Mouse (Mus musculus) ES-Bruce4 (cell line): ENCODE results near the gene Fosl2.

Experiments
- CTCF ChIP-seq: IDR thresholded peaks from one replicate; pipeline ENCODE4 v1.8.1; 2011; ENCODE audit warnings: low read depth, low read length
- POLR2A ChIP-seq: IDR thresholded peaks from one replicate; pipeline ENCODE4 v1.8.1; 2011; ENCODE audit warnings: low read length; ENCODE audit not compliant: insufficient read depth

DNA sequence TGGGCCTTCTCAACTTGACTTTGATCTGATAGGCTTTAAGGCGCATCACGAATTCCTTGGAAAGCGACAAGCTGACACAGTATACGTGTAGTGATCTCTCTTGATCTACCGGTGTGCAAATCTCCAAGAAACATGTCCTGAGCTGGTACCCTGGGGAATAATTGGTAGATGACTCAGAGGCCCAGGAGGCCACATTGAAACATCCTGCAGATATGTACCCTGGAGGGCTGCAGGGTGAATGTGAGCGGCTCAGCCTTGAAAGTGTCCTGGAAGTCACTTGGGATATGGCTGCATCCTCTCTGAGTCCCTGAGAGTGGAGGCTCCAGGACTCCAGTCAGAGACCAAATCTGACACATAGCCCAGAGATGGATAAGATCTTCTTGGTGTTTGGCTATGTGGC is 10.7 kb downstream of the Fosl2 start:
- no peak for TF ChIP-seq CTCF
- TF ChIP-seq POLR2A, result no peak
